Mouse (Mus musculus): ENCODE measurements around the gene Kcnk7.

GRCm38 (mm10) chr19:5725029-5725707, 21.0 kb downstream of the Kcnk7 start:
- no peak for TF ChIP-seq CTCF (IDR thresholded peaks at IDR 0.05; ENCODE audit: low read depth)
- TF ChIP-seq EP300 (IDR thresholded peaks at IDR 0.05; ENCODE audit: low read depth), result peak; percentile 80
